Mouse (Mus musculus) kidney, adult 8-10 months (tissue): ENCODE results near the gene Lpar1.

ENCODE experiments used
- DNase-seq, 2 experiments: peaks; one replicate each; pipeline ENCODE4 v3.0.0; 2022

The Lpar1 gene

DNA sequence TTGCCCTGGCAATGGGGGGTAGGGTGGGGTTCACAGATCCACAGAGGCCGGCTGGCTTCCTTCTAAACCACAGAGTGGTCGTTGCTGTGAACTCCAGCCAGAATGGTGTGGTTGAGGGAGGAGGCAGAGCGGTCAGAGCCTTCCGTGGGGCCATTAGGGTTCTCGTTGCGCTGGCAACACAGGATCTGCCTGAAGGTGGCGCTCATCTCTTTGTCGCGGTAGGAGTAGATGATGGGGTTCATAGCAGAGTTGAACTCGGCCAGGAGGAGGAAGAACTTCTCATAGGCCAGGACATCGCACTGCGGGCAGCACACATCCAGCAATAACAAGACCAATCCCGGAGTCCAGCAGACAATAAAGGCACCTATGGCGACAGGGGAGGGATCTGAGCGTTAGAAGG, 116.4 kb downstream of the Lpar1 start:
- DNase-seq: no peak

GRCm38 (mm10) chr4:58423276-58423930, 130.3 kb downstream of the Lpar1 start:
- DNase-seq: no peak

DNA sequence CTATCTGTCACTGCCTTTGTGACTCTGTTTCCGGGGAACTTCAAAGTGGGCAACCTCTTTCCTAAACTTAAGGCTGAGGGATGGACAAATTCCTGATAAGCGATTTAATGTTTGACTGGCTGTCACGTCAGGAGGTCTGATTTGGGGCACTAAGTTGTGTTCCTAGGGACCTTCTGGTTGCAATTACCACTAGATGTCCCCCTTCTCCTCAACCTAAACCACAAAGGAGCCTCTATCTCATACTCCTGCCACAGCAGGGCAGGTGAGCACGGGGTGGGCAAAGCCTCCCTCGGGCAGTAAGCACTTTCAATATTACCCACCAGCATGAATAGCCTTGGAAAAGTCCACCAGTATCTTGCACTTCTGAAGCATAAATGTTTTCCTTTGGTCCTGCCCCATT, 134.5 kb downstream of the Lpar1 start:
- DNase-seq: no peak

- DNase-seq: no peak
Measured at GRCm38 (mm10) chr4:58417319-58417718, 136.4 kb downstream of the Lpar1 start.

DNA sequence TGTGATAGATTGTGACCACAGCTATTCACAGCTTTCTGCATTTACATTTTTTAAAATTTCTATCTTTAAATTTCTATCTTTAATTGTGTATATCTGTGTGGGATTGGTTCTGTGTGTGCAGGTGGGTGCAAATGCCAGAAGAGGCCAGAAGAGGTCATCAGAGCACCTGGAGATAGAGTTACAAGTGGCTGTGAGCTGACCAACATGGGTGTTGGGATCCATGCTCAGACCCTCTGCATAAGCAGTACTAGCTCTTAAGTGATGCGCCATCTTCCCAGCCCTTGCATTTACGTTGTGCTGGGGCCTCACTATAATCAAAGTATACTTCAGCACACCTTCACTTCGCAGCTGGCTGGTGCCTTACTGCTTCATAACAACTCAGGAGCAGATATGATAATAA, 138.2 kb downstream of the Lpar1 start:
- no peak for DNase-seq

DNA sequence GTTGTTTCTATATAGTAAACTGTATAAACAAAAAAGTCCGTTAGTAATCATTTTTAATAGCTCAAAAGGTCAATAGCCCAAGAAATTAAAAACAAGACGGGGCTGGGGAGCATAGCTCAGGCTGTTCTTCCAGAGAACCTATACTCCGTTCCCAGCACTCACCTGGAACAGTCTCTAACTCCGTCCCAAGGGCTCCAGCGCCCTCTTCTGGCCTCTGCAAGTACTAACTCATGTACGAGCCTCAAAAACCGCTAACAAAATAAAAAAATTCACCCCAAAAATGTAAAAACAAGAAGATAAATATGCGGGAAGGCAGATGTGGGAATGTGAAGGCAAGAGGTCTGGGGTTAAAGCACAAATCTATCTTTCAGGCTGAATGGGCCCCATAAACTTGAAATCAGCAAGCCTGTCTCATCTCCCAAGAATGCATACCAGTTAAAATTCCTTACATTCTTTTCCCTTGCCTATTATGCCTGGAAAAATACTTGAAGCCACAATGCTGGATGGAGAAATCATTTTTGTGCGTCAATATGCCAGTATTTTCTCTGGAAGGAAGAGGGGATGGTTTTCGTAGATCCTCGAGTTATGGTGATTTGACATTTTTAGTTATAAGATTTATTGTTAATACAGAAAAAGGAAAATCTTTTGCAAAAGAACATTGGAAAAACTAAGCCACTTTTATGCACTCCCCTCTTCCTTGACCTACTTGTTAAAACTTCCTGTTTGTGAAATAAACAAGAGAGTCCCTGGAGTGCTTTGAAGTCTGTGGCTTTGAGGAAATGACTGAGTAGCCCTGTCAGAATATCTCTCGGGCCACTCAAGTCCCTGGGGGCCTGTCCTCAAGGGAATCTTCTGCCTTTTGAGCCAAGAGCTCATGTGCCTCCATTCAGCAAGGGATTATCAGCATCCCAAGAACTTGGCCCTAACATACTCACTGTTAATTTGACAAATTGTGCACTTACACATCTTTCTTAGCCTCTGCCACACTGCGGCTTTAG, 140.2 kb downstream of the Lpar1 start:
- peak; percentile 55 to 68 for DNase-seq

DNA sequence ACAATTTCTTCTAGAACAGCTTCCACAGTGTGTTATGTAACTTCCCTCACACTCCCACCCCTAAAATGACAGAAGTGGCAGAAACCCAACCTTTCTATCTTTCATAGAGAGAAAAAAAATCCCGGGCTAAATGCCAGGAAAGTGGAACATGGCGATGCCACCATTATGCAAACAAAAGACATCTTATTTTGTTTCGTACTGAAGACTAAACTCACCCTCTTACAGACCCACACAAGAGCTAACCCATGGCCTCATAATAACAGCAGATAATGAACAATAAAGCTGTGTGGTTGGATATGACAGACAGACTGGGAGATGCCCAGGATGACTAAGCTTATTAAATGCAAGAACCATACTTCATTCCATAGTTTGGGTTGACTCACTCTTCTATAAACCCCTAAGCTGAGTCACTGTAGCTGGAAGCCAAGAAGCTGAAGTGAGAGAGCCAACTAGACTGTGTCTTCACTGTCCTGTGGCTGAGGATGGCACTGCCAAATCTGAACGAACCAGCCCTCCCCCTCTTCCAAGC, 151.7 kb downstream of the Lpar1 start:
- no peak for DNase-seq

GRCm38 (mm10) chr4:58400861-58401341, 152.8 kb downstream of the Lpar1 start:
- DNase-seq: no peak
